Mouse (Mus musculus): ENCODE measurements around the gene Ncor2. TPM values are rescaled to one million over a fixed set of nuclear protein-coding genes. Genes with fewer than 3 reads are reported as not detected.

Gene Ncor2
- polyA plus RNA-seq, 1 experiment from 2014 or later = 26.3 TPM

- no peak overlapping the region for H3K27ac ChIP-seq (replicated peaks)
- WGBS = 67% methylated on average over 6 of the region's 6 CpGs
- H3K4me3 ChIP-seq = no peak overlapping the region
- no peak overlapping the region for H3K4me2 ChIP-seq
- H3K4me1 ChIP-seq (replicated peaks) = no peaks in the 10 kb centered on the region
- no peak for ATAC-seq (ENCODE audit: low FRiP score, low read depth)
- H3K27me3 ChIP-seq = no peaks in the 10 kb centered on the region
- no peaks in the 10 kb centered on the region for H3K36me3 ChIP-seq
- no peak overlapping the region for H3K9ac ChIP-seq
- H3K9me3 ChIP-seq = no peaks in the 10 kb centered on the region
Observed at GRCm38 (mm10) chr5:124996816-124997215, 182.2 kb downstream of the Ncor2 start.

- no peak overlapping the region for H3K27ac ChIP-seq (replicated peaks)
- whole genome bisulfite sequencing = 73% methylated on average over 11 of the region's 11 CpGs
- no peaks in the 10 kb centered on the region for H3K36me3 ChIP-seq
- no peaks in the 10 kb centered on the region for H3K4me1 ChIP-seq (replicated peaks)
- H3K4me3 ChIP-seq = no peak overlapping the region
- ATAC-seq (ENCODE audit: low FRiP score, low read depth) = no peak
- H3K27me3 ChIP-seq = no peaks in the 10 kb centered on the region
- H3K9ac ChIP-seq = no peak overlapping the region
- H3K9me3 ChIP-seq = no peaks in the 10 kb centered on the region
- no peak overlapping the region for H3K4me2 ChIP-seq
Observed at GRCm38 (mm10) chr5:124992891-124993290, 186.1 kb downstream of the Ncor2 start.

- Histone ChIP-seq H3K4me1 (replicated peaks) (no peaks in the 10 kb centered on the region), H3K36me3 (no peaks in the 10 kb centered on the region), H3K4me3 (no peak overlapping the region), H3K27me3 (no peaks in the 10 kb centered on the region), H3K9me3 (no peaks in the 10 kb centered on the region), H3K4me2 (no peak overlapping the region), H3K27ac (replicated peaks) (no peak overlapping the region), H3K9ac (no peak overlapping the region)
- WGBS = 82% methylated on average over 8 of the region's 8 CpGs
- ATAC-seq (ENCODE audit: low FRiP score, low read depth) = no peak
Observed at GRCm38 (mm10) chr5:124992323-124992722, 186.7 kb downstream of the Ncor2 start.

- Histone ChIP-seq H3K4me1 (replicated peaks) (no peaks in the 10 kb centered on the region), H3K36me3 (no peaks in the 10 kb centered on the region), H3K9ac (no peak overlapping the region), H3K27ac (replicated peaks) (no peak overlapping the region), H3K27me3 (no peaks in the 10 kb centered on the region), H3K4me3 (no peak overlapping the region), H3K4me2 (no peak overlapping the region), H3K9me3 (no peaks in the 10 kb centered on the region)
- no peak for ATAC-seq (ENCODE audit: low FRiP score, low read depth)
- 81% methylated on average over 2 of the region's 2 CpGs for WGBS
Observed at GRCm38 (mm10) chr5:124989724-124990123, 189.3 kb downstream of the Ncor2 start.

GRCm38 (mm10) chr5:124986656-124987055, 192.4 kb downstream of the Ncor2 start:
- 84% methylated on average over 5 of the region's 5 CpGs for WGBS
- H3K36me3 ChIP-seq = no peaks in the 10 kb centered on the region
- no peak overlapping the region for H3K4me2 ChIP-seq
- H3K9ac ChIP-seq = no peak overlapping the region
- no peaks in the 10 kb centered on the region for H3K9me3 ChIP-seq
- H3K4me1 ChIP-seq (replicated peaks) = no peaks in the 10 kb centered on the region
- no peak overlapping the region for H3K27ac ChIP-seq (replicated peaks)
- H3K4me3 ChIP-seq = no peak overlapping the region
- H3K27me3 ChIP-seq = no peaks in the 10 kb centered on the region
- ATAC-seq (ENCODE audit: low FRiP score, low read depth) = no peak

- no peak overlapping the region for H3K27ac ChIP-seq (replicated peaks)
- H3K4me1 ChIP-seq (replicated peaks) = no peaks in the 10 kb centered on the region
- no peaks in the 10 kb centered on the region for H3K9me3 ChIP-seq
- H3K4me2 ChIP-seq = no peak overlapping the region
- ATAC-seq (ENCODE audit: low FRiP score, low read depth) = no peak
- no peak overlapping the region for H3K9ac ChIP-seq
- 84% methylated on average over 5 of the region's 5 CpGs for WGBS
- no peaks in the 10 kb centered on the region for H3K36me3 ChIP-seq
- H3K4me3 ChIP-seq = no peak overlapping the region
- no peaks in the 10 kb centered on the region for H3K27me3 ChIP-seq
Observed at GRCm38 (mm10) chr5:124986222-124986621, 192.8 kb downstream of the Ncor2 start.

- Histone ChIP-seq H3K4me3 (no peak overlapping the region), H3K9me3 (no peaks in the 10 kb centered on the region), H3K9ac (no peak overlapping the region), H3K4me1 (replicated peaks) (peaks cover 15% of the 10 kb centered on the region), H3K27ac (replicated peaks) (no peak overlapping the region), H3K4me2 (no peak overlapping the region), H3K27me3 (no peaks in the 10 kb centered on the region), H3K36me3 (no peaks in the 10 kb centered on the region)
- 26% methylated on average over 8 of the region's 8 CpGs for WGBS
- ATAC-seq (ENCODE audit: low FRiP score, low read depth) = no peak
Observed at GRCm38 (mm10) chr5:124969790-124970189, 209.2 kb downstream of the Ncor2 start.

Other genes starting within 250 kb of the Ncor2 start
- gene Rflna, start 176.0 kb downstream of the Ncor2 start, polyA plus RNA-seq (2015; fragmentation: Nextera tagmentation; extraction: Ambion mirVana) = 6.4 and 7.0 TPM in 2 replicates
- gene Scarb1, start 161.9 kb upstream of the Ncor2 start, polyA plus RNA-seq (2015; fragmentation: Nextera tagmentation; extraction: Ambion mirVana) = 46.6 and 52.4 TPM in 2 replicates
- 0.56 and 0.65 TPM in 2 replicates for gene Gm10382, start 210.1 kb upstream of the Ncor2 start, polyA plus RNA-seq (2015; fragmentation: Nextera tagmentation; extraction: Ambion mirVana)
- gene Ubc, start 211.0 kb upstream of the Ncor2 start, polyA plus RNA-seq (2015; fragmentation: Nextera tagmentation; extraction: Ambion mirVana) = 1,393 and 1,417 TPM in 2 replicates